Mouse (Mus musculus) forelimb bud, embryonic 11.5 days (tissue): Measurements from ENCODE around the gene Tmem91.

Source experiments
- DNase-seq: peaks from one replicate; pipeline ENCODE4 v3.0.0-alpha.2; 2012; ENCODE audit warnings: low read depth, low spot score

Tmem91 gene

GRCm38 (mm10) chr7:25671686-25672085 lies 3.3 kb downstream of the Tmem91 start:
- no peak for DNase-seq

- DNase-seq = no peak
Measured at GRCm38 (mm10) chr7:25670096-25670495, 4.9 kb downstream of the Tmem91 start.

- no peak for DNase-seq
Measured at GRCm38 (mm10) chr7:25669631-25670030, 5.3 kb downstream of the Tmem91 start.

- no peak for DNase-seq
Measured at GRCm38 (mm10) chr7:25669158-25669557, 5.8 kb downstream of the Tmem91 start.

GRCm38 (mm10) chr7:25666381-25666780 lies 8.6 kb downstream of the Tmem91 start:
- DNase-seq = no peak

GRCm38 (mm10) chr7:25658657-25659472 lies 16.1 kb downstream of the Tmem91 start, which contains the start of the genes Bckdha and Exosc5:
Gene Bckdha (minus strand): TSS chr7:25658981.
Gene Exosc5 (plus strand): TSS chr7:25659164.
- peak; percentile 99 for DNase-seq

GRCm38 (mm10) chr7:25657785-25658184 lies 17.2 kb downstream of the Tmem91 start:
- no peak for DNase-seq

- DNase-seq = no peak
Measured at GRCm38 (mm10) chr7:25655601-25656428, 19.2 kb downstream of the Tmem91 start.

- DNase-seq = no peak
Measured at GRCm38 (mm10) chr7:25652244-25652759, 22.7 kb downstream of the Tmem91 start.

GRCm38 (mm10) chr7:25651281-25651680 lies 23.7 kb downstream of the Tmem91 start:
- DNase-seq = no peak

GRCm38 (mm10) chr7:25649839-25650238 lies 25.1 kb downstream of the Tmem91 start:
- no peak for DNase-seq

- no peak for DNase-seq
Measured at GRCm38 (mm10) chr7:25647574-25648123, 27.3 kb downstream of the Tmem91 start.

GRCm38 (mm10) chr7:25645074-25645473 lies 29.9 kb downstream of the Tmem91 start:
- DNase-seq = no peak

GRCm38 (mm10) chr7:25644631-25645030 lies 30.3 kb downstream of the Tmem91 start:
- no peak for DNase-seq

- no peak for DNase-seq
Measured at GRCm38 (mm10) chr7:25644136-25644535, 30.8 kb downstream of the Tmem91 start.

- no peak for DNase-seq
Measured at GRCm38 (mm10) chr7:25639754-25640153, 35.2 kb downstream of the Tmem91 start.

GRCm38 (mm10) chr7:25637099-25637498 lies 37.9 kb downstream of the Tmem91 start:
- no peak for DNase-seq

GRCm38 (mm10) chr7:25636373-25636772 lies 38.6 kb downstream of the Tmem91 start:
- no peak for DNase-seq

- DNase-seq = no peak
Measured at GRCm38 (mm10) chr7:25632679-25633078, 42.3 kb downstream of the Tmem91 start.

GRCm38 (mm10) chr7:25628323-25628620 lies 46.7 kb downstream of the Tmem91 start:
- DNase-seq = no peak

GRCm38 (mm10) chr7:25627431-25628322 lies 47.3 kb downstream of the Tmem91 start:
- DNase-seq = peak; percentile 19
